Mouse (Mus musculus) cerebellum, postnatal 36 days (tissue): ENCODE measurements at regions not wholly inside any gene's neighbourhood (a gene's known extent, or its start where the extent isn't known, plus 50 kb on each side); places are given as distances from the start of the nearest gene placed in this dataset.
"Not testable (repeated sequence)": the region's sequence is repeated elsewhere in the genome, so short reads cannot be mapped to it uniquely, and the experiment has no call there.

Source experiments
- DNase-seq, 2 experiments: peaks; one replicate each; pipeline ENCODE4 v3.0.0; 2021 to 2022; ENCODE audit warnings: mixed read lengths in 2 of 2

DNA sequence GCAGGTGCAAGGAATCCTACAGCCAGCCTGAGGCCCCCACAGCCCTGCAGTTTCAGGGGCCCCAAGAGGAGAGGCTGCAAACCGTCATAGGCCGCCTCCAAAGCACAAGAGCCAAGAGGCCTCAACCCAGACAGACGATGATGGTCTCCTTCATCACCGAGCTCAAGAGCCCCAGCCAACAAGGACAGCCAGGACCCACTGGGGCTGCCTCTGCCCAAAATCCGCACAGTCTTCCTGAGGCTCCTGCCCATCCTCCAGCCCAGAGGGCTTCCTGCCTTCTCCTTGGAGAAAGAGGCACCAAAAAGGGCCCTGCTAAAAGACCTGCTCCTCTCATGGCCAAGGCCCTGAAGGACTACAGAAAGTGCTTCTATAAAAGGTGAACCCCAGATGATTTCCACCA is 112.3 kb downstream of the Nus1 start:
- not testable (repeated sequence) for DNase-seq

DNA sequence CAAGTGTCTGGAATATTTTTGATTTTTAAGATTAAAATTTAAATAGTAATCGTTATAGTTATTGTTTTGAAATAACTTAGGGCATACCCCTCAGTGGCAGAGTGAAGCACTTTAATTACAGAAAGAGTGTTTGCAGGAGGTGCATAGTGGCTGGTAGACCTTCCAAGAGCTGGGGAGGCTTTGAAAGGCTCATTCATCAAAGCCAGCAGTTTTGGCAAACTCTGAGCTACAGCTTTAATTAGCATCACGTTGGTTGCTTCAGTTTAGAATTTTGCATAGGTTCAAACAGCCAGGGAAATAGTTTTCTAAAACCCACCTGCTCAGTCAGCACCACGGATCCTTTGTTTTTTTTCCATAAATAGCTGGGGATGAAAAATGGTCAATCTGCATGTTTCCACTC is 113.5 kb downstream of the Nus1 start:
- DNase-seq: no peak

DNA sequence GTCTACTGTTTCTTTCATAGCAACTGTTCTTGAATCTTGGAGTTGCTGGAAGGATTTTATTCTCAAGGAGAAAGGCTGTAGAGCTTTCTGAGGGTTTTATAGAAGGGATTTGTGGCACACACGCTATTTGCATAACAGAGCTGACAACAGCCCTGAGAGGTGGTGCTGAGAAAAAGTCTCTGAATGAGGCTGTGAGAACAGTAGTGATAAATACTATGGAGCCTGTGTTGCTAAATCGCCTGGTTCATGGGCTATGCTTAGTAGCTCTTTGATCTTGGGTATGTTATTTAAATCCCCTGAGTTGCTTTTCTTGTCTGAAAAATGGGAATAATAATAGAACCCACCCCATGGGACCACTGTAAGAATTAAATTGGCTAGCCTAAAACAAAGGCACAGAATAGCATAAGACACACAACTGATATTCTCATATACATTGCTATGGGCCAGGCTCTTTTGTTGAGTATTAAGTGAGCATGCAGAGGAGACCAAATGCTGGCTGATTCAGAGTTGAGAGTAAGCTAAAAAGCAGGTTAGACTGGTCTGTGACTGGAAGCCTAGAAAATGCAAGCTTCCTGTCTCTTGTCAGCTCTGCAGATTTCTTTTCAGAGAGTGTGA is 116.0 kb downstream of the Nus1 start:
- no peak for DNase-seq

DNA sequence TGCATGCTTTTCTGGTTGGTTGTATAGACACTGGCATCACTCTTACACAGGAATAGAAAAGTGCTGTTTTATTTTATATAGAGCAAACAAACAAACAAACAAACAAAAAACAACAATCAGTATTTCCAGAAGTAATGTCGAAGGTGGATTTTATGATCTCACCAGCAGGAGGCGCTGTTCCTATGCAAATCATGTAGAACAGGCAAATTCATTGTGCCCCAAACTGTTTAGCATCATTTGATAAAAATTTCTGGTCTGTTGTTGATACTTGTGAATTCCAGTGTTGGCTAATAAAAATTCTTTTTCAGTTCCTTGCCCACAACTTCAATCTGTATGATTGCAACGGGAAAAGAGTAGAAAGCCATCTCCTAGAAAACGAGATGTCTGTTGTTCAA is 116.5 kb downstream of the Nus1 start:
- DNase-seq: peak; percentile 22 to 33

DNA sequence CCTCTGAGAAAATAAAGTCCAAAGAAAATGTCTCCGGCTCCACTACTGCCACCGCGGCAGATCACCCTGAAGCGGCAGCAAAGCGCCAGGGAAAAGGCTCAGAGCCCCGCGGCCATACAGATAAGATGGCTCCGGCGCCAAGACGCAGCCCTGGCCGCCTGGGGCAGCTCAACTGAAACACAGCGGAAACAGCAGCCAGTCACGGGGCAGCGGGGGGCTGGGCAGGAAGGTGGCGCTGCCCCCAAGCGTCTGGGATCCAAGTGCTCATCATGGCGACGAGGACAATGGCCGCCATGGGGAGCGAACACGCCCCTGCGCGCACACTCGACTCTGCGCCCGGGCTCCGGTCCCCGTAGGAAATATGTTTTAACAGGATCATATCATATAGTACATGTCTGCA is 128.2 kb downstream of the Nus1 start:
- DNase-seq: no peak

DNA sequence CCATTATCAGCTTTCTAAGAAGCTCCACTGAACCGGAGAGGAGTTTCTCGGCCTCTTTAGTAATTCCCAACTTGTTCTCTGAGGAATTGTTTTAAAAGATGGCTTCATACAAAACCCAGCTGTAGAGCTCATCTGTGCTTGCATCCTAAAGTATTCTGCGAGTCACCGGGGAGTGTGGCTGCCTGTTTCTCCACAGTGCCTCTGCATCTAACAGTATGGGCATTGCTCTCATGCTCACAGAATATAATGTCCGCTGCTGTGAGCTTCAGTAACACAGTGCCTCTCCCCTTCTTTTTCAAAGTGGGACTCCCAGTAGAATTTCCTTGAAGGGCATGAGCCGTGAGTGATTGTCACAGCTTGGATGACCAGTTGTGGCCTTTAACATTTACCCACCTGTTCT is 113.0 kb upstream of the Slc35f1 start:
- DNase-seq: no peak

DNA sequence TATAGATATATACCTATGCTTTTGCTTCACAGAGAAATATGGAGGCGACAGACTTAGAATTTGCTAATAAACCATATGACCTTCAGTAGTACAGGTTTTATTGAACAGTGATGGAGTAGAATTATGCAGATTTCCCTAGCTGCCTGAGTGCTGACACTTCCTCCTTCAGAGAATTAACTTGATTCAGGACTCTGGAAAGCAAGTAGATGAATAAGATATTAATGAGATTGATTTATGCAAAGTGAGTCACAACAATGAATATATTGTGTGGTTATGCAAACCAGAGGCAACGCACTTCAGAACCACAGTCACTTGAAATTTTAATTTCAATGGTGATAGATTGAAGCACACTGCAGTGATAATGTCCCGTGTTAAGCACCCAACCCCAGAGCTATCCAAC is 112.5 kb upstream of the Slc35f1 start:
- no peak for DNase-seq

DNA sequence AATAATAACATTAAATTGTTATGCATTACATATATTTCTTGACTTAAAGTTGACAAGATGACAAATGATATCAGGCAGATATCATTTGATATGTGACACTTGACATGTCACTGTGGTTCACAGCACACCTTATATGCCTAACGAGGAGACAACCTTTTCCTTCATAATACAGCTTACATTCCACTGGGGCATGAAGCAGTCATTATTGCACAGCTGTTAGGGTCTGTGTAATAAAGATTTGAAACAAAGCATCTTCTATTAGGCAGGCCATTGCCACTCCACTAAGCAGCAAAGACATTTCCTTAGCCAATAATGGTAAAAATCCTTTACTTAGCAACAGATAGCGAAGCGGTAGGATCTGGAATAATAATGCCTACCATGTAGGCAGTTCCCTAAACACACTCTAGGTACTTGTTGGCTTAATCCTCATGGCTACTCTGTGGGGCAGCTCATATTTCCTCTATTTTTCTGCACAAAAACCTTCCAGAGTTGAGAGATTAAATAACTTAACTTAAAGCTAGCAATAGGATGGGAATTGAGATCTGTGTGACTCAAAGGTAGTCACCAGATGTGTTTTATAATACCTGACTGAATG is 112.0 kb upstream of the Slc35f1 start:
- no peak for DNase-seq

DNA sequence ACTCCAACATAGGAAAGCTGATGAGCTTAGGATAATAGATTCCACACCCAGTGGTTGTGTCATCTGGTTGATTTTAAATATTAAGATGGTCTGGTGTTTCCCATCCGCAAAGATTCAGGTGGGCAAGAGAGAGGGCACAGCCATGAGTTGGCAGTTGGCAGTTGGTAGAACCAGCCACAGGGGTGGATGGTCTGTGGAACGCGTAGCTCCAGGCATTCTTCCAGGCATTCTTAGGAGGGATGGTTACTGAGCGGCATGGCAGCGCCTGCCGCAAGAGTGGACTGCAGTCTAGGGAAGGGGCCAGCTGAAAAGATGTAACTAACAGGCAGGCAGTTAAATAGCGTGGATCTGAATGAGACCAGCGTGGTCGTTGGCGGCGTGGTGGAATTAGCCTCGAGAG is 96.6 kb upstream of the Slc35f1 start:
- no peak for DNase-seq
